ENCODE assay signal across 26 mouse cellular contexts in the genomic region with DNA sequence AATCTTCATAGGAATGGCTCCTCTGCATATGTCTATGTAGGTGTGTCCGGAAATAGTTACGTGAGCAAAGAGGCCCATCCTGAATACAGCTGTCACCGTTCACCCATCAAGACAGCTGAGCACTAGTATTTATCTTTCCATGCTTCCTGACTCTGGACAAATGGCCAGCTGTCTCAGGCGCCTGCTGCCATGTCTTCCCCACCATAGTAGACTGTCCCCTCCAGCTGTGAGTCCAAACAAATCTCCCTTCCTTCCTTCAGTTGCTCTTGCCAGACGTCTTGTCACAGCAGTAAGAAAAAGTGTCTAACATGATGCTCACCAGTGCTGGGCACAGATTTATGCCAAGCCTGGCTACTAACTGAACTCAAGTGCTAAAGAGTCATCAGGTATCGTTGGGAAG.
A peak's percentile ranks its signal among the peaks of the same experiment; 100 is the strongest.
DNase-seq lines count a peak whose midpoint lies in the region; ATAC-seq and TF ChIP-seq lines count a peak whose summit lies in the region.
"Had no signal": no experiment of that assay in that cellular context is flagged by ENCODE, and none has a peak within 500 bp of the region (broad histone marks: within the 10 kb centered on the region; RNA-seq: fewer than 3 reads in every experiment).

No protein-coding gene starts in this region.

- no peak overlapping the region for H3K9ac ChIP-seq in heart, embryonic 11.5 days (ENCODE audit: low read depth, low read length)
- no peak overlapping the region for H3K9ac ChIP-seq in heart, embryonic 13.5 days
- H3K9ac ChIP-seq in lung, embryonic 14.5 days = no peak overlapping the region
- H3K9ac ChIP-seq in midbrain, embryonic 11.5 days (ENCODE audit: low read length) = no peak overlapping the region
- no peak overlapping the region for H3K9ac ChIP-seq in midbrain, embryonic 14.5 days (replicated peaks; ENCODE audit: low read length)
- H3K9ac ChIP-seq: embryonic facial prominence, embryonic 13.5 days; forebrain, embryonic 12.5 days; forebrain, embryonic 15.5 days; hindbrain, embryonic 13.5 days; intestine, embryonic 15.5 days had no signal

- 53% methylated on average over 6 of the region's 6 CpGs for WGBS in heart, embryonic 11.5 days (ENCODE audit: insufficient replicate concordance)
- WGBS in heart, embryonic 13.5 days = 52% methylated on average over 6 of the region's 6 CpGs
- WGBS in lung, embryonic 14.5 days = 61% methylated on average over 6 of the region's 6 CpGs
- WGBS in midbrain, embryonic 11.5 days = 82% methylated on average over 6 of the region's 6 CpGs
- 78% methylated on average over 6 of the region's 6 CpGs for WGBS in midbrain, embryonic 14.5 days

- no peak overlapping the region for H3K4me2 ChIP-seq in heart, embryonic 11.5 days
- H3K4me2 ChIP-seq in heart, embryonic 13.5 days = no peak overlapping the region
- no peak overlapping the region for H3K4me2 ChIP-seq in lung, embryonic 14.5 days
- no peak overlapping the region for H3K4me2 ChIP-seq in midbrain, embryonic 11.5 days
- H3K4me2 ChIP-seq in midbrain, embryonic 14.5 days (ENCODE audit: low read length) = no peak overlapping the region
- H3K4me2 ChIP-seq: embryonic facial prominence, embryonic 13.5 days; forebrain, embryonic 12.5 days; forebrain, embryonic 15.5 days; hindbrain, embryonic 13.5 days; intestine, embryonic 15.5 days had no signal

- no peaks in the 10 kb centered on the region for H3K9me3 ChIP-seq in heart, embryonic 11.5 days (replicated peaks; ENCODE audit: control insufficient read depth, low read length)
- H3K9me3 ChIP-seq in heart, embryonic 13.5 days = no peaks in the 10 kb centered on the region
- no peaks in the 10 kb centered on the region for H3K9me3 ChIP-seq in lung, embryonic 14.5 days (ENCODE audit: low read depth, low read length)
- H3K9me3 ChIP-seq in midbrain, embryonic 11.5 days (ENCODE audit: control insufficient read depth, low read length) = no peaks in the 10 kb centered on the region
- no peaks in the 10 kb centered on the region for H3K9me3 ChIP-seq in midbrain, embryonic 14.5 days (ENCODE audit: control insufficient read depth, low read length)
- H3K9me3 ChIP-seq: embryonic facial prominence, embryonic 10.5 days; embryonic facial prominence, embryonic 13.5 days; forebrain, embryonic 12.5 days; forebrain, embryonic 15.5 days; hindbrain, embryonic 10.5 days; hindbrain, embryonic 13.5 days; intestine, embryonic 15.5 days had no signal

- H3K4me3 ChIP-seq in heart, embryonic 11.5 days (ENCODE audit: low read depth, low read length) = no peak overlapping the region
- no peak overlapping the region for H3K4me3 ChIP-seq in heart, embryonic 13.5 days
- no peak overlapping the region for H3K4me3 ChIP-seq in lung, embryonic 14.5 days (ENCODE audit: low read depth, low read length)
- no peak overlapping the region for H3K4me3 ChIP-seq in midbrain, embryonic 11.5 days (ENCODE audit: low read depth, low read length)
- no peak overlapping the region for H3K4me3 ChIP-seq in midbrain, embryonic 14.5 days (replicated peaks; ENCODE audit: low read depth, low read length)
- H3K4me3 ChIP-seq: embryonic facial prominence, embryonic 10.5 days; embryonic facial prominence, embryonic 13.5 days; erythroblast, embryonic 14.5 days; forebrain, embryonic 12.5 days; forebrain, embryonic 15.5 days; hindbrain, embryonic 10.5 days; hindbrain, embryonic 13.5 days; intestine, embryonic 15.5 days had no signal

- peaks cover 16% of the 10 kb centered on the region for H3K4me1 ChIP-seq in heart, embryonic 11.5 days (ENCODE audit: control insufficient read depth, insufficient read depth, low read length)
- H3K4me1 ChIP-seq in heart, embryonic 13.5 days = peaks cover 30% of the 10 kb centered on the region
- H3K4me1 ChIP-seq in lung, embryonic 14.5 days (ENCODE audit: insufficient read depth) = peaks cover 7% of the 10 kb centered on the region; the same call in 1 of the 2 replicates
- peaks cover 14% of the 10 kb centered on the region for H3K4me1 ChIP-seq in midbrain, embryonic 11.5 days (ENCODE audit: control insufficient read depth, insufficient read depth, low read length)
- H3K4me1 ChIP-seq in midbrain, embryonic 14.5 days (ENCODE audit: control insufficient read depth, insufficient read depth, low read length) = peaks cover 9% of the 10 kb centered on the region
- H3K4me1 ChIP-seq: intestine, embryonic 15.5 days had no signal

- ATAC-seq in heart, embryonic 11.5 days (replicated peaks; ENCODE audit: insufficient number of reproducible peaks, low FRiP score, low TSS enrichment) = no peak
- ATAC-seq in heart, embryonic 13.5 days (ENCODE audit: extremely low read depth, insufficient number of reproducible peaks, low FRiP score, low TSS enrichment) = no peak
- no peak for ATAC-seq in lung, embryonic 14.5 days (ENCODE audit: insufficient read depth)
- ATAC-seq in midbrain, embryonic 11.5 days (ENCODE audit: low FRiP score) = no peak
- no peak for ATAC-seq in midbrain, embryonic 14.5 days (ENCODE audit: low FRiP score, low TSS enrichment)
- ATAC-seq: activated CD4-positive, CD25-positive, alpha-beta regulatory T cell, adult 4 months; forebrain, embryonic 15.5 days; hindbrain, embryonic 16.5 days; intestine, embryonic 15.5 days had no signal

- DNase-seq in heart, adult 11 months = peak; percentile 40
- no peak for DNase-seq in heart, postnatal 36 days
- DNase-seq in lung, embryonic 14.5 days = peak; percentile 15
- DNase-seq in lung, postnatal 25 days (ENCODE audit: low spot score) = no peak
- DNase-seq in midbrain, embryonic 11.5 days (ENCODE audit: low spot score, missing footprints) = peak; percentile 49
- DNase-seq in midbrain, embryonic 14.5 days = no peak
- DNase-seq: adrenal gland, adult 8-10 months; adrenal gland, postnatal 25 days; cerebellum, adult 11-12 months; cerebellum, adult 8-10 months; cerebellum, postnatal 10 days; cerebellum, postnatal 36 days; embryo, embryonic 11 days; gastrocnemius, postnatal 25 days had no signal

- TF ChIP-seq CTCF in lung, embryonic 14.5 days (IDR thresholded peaks at IDR 0.05; ENCODE audit: low read depth) = no peak

- intact Hi-C loops in heart, postnatal 36 days (cut with DNase I) = no loop called here

- no peak overlapping the region for H3K27ac ChIP-seq in heart, embryonic 11.5 days (ENCODE audit: low read depth, low read length)
- H3K27ac ChIP-seq in heart, embryonic 13.5 days (replicated peaks) = peak overlapping the region; percentile 8; the same call in 1 of the 2 replicates
- H3K27ac ChIP-seq in lung, embryonic 14.5 days (ENCODE audit: low read depth) = no peak overlapping the region
- no peak overlapping the region for H3K27ac ChIP-seq in midbrain, embryonic 11.5 days (ENCODE audit: low read depth, low read length)
- H3K27ac ChIP-seq in midbrain, embryonic 14.5 days (replicated peaks; ENCODE audit: low read depth, low read length) = no peak overlapping the region
- H3K27ac ChIP-seq: embryonic facial prominence, embryonic 10.5 days; embryonic facial prominence, embryonic 13.5 days; forebrain, embryonic 12.5 days; forebrain, embryonic 15.5 days; hindbrain, embryonic 10.5 days; hindbrain, embryonic 13.5 days; intestine, embryonic 15.5 days had no signal

- no peaks in the 10 kb centered on the region for H3K36me3 ChIP-seq in heart, embryonic 11.5 days (ENCODE audit: control insufficient read depth, insufficient read depth, low read length)
- H3K36me3 ChIP-seq in heart, embryonic 13.5 days = no peaks in the 10 kb centered on the region
- H3K36me3 ChIP-seq in lung, embryonic 14.5 days (ENCODE audit: insufficient read depth) = no peaks in the 10 kb centered on the region
- H3K36me3 ChIP-seq in midbrain, embryonic 11.5 days (ENCODE audit: control insufficient read depth, insufficient read depth, low read length) = no peaks in the 10 kb centered on the region
- H3K36me3 ChIP-seq in midbrain, embryonic 14.5 days (ENCODE audit: control insufficient read depth, insufficient read depth, low read length) = no peaks in the 10 kb centered on the region
- H3K36me3 ChIP-seq: embryonic facial prominence, embryonic 10.5 days; embryonic facial prominence, embryonic 13.5 days; forebrain, embryonic 12.5 days; forebrain, embryonic 15.5 days; hindbrain, embryonic 10.5 days; hindbrain, embryonic 13.5 days; intestine, embryonic 15.5 days had no signal

- H3K27me3 ChIP-seq in heart, embryonic 11.5 days (ENCODE audit: control insufficient read depth, insufficient read depth, low read length) = no peaks in the 10 kb centered on the region
- no peaks in the 10 kb centered on the region for H3K27me3 ChIP-seq in heart, embryonic 13.5 days (replicated peaks)
- H3K27me3 ChIP-seq in lung, embryonic 14.5 days (ENCODE audit: insufficient read depth, low read length) = no peaks in the 10 kb centered on the region
- no peaks in the 10 kb centered on the region for H3K27me3 ChIP-seq in midbrain, embryonic 11.5 days (ENCODE audit: control insufficient read depth, insufficient read depth, low read length)
- no peaks in the 10 kb centered on the region for H3K27me3 ChIP-seq in midbrain, embryonic 14.5 days (ENCODE audit: control insufficient read depth, insufficient read depth, low read length)
- H3K27me3 ChIP-seq: embryonic facial prominence, embryonic 13.5 days; forebrain, embryonic 12.5 days; forebrain, embryonic 15.5 days; hindbrain, embryonic 13.5 days; intestine, embryonic 15.5 days had no signal

Comparison
In these comparisons a context has a peak if more than half of its experiments do, and no peak if none do; other contexts are left out.
1. DNase-seq: peak in heart, adult 11 months (single experiment), lung, embryonic 14.5 days (single experiment) and midbrain, embryonic 11.5 days (single experiment); none in heart, postnatal 36 days (0 of 2), lung, postnatal 25 days (single experiment) and midbrain, embryonic 14.5 days (single experiment).